Mouse (Mus musculus): ENCODE measurements around the gene Prr22. TPM values are rescaled to one million over a fixed set of nuclear protein-coding genes. Genes with fewer than 3 reads are reported as not detected.

The Prr22 gene
- total RNA-seq, 2 experiments from 2014 or later: 0.58 TPM; not detected in 1

DNA sequence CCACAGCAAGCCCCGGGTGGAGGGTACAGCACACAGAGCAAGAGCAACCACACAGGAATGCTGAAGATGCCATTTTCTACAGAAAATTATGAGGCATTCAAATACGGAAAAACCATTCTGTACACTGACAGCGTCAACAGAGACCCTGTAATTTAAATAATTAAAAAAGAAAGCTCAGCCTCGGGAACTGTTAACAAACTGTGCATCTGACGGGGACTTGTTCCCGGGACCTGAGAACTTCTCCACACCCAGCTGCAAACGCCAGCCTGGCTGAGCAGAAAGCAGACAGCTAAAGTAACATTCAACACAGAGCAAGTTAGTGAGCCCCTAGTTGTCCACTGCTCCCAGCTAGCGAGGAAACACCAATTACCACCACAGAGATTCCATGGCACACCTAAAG lies 32.0 kb downstream of the Prr22 start:
- DNase-seq: no peak
- intact Hi-C loops (cut with DNase I): no loop called here

DNA sequence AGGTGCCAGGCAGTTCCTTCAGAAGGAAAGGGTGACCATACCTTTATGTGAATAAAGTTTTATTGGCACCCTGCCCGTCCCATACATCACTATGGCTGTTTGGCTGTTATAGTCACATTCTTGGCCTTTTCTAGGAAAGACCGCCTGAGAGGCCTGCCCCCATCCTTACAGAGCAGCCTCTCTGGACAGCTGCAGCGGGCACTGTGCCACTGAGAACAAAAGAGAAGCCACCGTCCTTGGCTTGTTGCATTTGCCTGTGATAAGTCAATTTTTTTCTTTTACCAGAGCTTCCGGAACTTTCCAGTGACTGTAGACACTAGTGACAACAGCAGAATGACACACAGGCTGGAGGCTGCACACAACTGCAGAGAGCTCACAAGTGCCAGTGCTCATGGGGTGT lies 34.9 kb downstream of the Prr22 start:
- intact Hi-C loops (cut with DNase I): loop anchor here (5.0 kb wide), 1 partner anchor 132 kb away; the partner anchor contains the start of gene Mllt1
- no peak for DNase-seq

DNA sequence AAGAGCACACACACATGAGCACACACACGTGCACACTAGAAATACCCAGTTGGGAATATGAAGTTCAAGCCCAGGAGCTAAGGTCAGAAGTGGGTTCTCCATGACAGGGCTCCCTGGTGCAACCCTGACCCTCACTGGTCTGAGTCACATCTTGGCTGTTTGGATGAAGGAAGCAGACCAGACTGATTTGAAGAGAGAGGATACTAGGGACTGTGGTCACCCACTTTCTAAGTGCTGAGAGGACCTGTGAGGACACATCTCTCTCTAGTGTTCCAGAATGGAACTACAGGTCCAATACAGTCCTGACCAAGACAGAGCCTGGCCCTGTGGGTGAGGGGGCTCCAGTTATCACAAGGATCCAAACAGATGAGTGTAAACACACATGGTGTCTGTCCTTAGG lies 35.7 kb downstream of the Prr22 start:
- intact Hi-C loops (cut with DNase I): loop anchor here (5.0 kb wide), 1 partner anchor 132 kb away; the partner anchor contains the start of gene Mllt1
- DNase-seq: no peak

DNA sequence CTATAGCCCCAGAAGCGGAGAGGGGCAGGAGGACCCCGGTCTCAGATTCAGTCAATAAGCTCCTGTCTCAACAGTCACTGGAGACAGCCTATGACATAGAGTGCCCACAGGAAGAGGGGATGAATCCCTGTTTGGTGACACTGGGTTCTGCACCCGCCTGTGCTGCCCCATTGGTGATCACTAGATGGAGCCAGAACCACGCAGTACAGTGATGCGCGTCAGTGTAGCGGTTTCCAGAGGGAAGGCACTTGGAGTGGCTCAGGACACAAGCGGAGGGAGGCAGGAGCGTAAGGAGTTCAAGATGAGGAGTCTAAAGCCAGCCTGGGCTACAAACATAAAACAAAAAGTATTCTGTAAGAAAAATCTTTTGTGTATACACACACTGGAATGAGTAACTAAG lies 38.5 kb downstream of the Prr22 start:
- DNase-seq: peak; percentile 78 to 81
- intact Hi-C loops (cut with DNase I): loop anchor here (1.0 to 5.0 kb wide), 4 partner anchors 50 to 358 kb away; partner anchors contain the start of gene Mllt1

DNA sequence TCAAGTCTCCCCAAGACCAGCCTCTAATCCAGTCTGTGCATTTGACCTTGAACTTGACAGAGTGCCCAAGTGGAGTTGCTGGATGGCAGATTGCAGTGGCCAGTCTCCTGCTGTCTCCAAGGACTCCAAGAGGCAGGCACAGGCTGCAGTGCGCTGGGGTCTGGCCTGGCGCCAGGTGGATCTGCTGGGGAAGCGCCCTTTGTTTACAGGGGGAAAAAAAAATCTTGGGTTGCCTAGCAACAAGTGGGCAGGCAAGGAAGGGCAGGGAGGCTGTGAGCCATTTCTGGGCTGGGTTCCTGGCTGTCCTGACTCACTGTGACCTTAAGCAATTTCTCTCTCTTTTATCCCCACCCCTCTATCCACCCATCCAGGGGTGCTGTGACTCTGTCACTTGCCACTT lies 40.2 kb downstream of the Prr22 start:
- intact Hi-C loops (cut with DNase I): no loop called here
- DNase-seq: peak; percentile 90 to 91

DNA sequence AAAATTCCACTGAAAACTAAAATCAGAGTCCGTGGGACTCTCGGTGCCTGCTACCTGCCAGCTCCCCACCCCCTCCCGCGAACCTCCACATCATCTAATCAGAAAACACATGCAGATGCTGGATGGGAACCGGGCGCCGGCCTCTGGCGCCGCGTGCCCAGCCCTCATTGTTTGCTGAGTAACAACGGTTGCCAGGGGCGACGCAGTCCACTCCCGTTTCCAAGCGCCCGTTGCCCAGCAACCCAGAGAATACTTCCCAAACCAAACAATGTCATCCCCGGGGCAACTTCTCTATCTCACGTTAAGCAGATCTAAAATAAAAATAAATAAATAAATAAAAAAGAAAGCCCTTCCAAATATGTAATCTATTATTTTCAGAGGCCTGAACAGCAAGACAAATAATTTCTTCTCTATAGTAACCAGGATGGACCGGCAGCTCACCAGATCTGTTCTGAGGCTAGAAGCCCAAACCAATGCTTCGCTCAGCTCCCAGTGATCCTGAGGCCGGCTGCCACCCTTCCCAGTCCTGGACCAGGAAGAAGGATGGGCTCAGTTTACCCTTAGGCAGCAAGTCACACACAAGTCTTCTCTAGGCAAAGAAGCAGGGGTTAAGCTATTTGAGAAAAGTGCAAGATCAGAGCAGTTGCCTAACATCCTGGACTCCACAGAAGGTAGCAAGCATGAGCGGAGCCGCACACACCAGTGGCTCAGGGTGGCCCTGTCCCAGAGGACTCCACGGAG lies 44.4 kb downstream of the Prr22 start:
- DNase-seq: peak; percentile 86 to 89
- intact Hi-C loops (cut with DNase I): loop anchor here (2.0 kb wide), 1 partner anchor 16 kb away; the partner anchor contains the start of gene Rfx2

DNA sequence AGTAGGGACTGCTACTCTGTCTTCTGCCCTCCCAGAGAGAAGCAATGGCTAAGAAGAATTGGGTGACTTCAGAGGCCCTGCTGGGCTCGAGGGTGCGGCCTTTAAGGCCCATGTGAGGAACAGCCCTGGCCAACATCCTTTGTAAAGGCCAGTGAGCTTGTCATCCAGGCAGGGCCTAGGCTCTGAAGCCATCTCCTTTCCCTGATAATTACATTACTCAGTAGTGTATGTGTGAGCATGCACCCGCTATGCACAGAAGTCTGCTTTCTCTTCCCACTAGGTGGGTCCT lies 45.0 kb downstream of the Prr22 start:
- no peak for DNase-seq
- intact Hi-C loops (cut with DNase I): loop anchor here (2.0 kb wide), 1 partner anchor 16 kb away; the partner anchor contains the start of gene Rfx2

DNA sequence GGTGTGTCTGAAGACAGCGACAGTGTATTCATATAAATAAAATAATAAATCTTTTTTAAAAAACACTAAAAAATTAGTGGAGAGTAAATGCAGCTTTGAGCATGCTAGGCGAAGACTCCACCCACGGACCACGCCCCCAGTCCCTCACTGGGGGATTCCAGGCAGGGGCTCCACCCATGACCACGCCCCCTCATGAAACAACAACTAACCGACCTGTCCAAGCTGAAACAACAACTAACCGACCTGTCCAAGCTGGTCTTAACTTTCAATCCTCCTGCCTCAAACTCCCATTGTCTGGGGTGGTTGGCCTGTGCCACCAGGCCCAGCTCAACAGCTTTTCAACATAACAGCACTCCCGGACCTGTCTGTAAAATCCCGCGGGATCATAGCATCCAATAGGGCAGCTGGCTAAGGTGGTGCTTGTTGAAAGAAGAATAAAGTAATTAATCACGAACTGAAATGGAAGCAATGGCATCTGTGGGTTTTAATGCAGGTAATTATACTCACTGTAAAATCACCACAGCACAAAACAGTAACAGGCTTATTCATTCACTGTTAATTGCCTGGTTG lies 48.1 kb downstream of the Prr22 start:
- intact Hi-C loops (cut with DNase I): no loop called here
- no peak for DNase-seq

DNA sequence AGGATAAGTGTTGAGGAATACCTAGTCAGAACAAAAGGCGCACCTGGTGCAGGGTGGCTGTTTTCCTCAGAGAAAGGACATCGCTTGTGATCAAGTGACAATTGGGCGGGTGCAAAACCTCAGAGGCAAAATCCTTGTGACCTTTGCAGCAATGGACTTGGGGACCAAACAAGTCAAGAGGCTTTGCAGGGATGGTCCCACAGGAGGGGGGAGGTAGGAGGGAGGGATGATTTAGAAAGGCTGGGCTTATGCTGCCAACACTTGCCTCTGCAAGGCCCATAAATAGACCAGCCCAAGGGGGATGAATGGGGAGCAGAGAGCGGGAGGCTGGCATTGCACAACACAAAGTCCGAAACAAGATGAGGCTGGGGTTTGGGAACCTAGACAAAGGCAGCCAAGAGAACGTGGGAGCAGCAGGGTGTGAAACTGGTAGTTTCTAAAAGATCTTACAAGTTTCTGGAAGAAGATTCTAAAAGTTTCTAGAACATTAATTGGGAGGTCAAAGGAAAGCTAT lies 49.0 kb downstream of the Prr22 start:
- intact Hi-C loops (cut with DNase I): no loop called here
- no peak for DNase-seq

DNA sequence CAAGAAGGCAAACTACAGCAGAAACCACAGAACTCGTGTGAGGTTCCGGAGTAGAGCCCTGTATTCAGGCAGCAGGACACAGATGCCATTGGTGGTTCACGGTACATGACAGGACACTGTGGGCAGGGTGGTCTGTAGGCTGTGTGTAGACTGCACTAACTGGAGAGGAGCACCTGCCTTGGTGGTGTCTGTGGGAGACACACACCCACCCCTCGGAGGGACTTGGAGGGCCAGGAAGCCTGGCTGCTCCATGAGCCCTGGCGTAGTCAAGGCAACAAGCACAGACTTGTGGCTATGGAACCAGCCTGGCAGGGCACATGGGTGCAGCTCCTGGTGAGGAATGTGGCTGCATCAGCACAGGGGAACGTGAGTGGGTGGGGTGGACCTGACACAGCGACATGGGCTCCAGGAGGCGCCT lies 49.7 kb downstream of the Prr22 start:
- no peak for DNase-seq
- intact Hi-C loops (cut with DNase I): no loop called here

Other genes starting within 250 kb of the Prr22 start
- gene Gm20219, start 215.9 kb upstream of the Prr22 start, total RNA-seq (2021): under 1 TPM in 1 of 2 experiments, not detected in 1; 0.22 TPM
- 10 to 100 TPM; 41.4 to 48.5 TPM for gene Safb2, start 185.7 kb upstream of the Prr22 start, total RNA-seq (2021)
- 10 to 100 TPM; 55.1 to 65.8 TPM for gene Safb, start 185.4 kb upstream of the Prr22 start, total RNA-seq (2021)
- gene 2410015M20Rik, start 160.5 kb upstream of the Prr22 start, total RNA-seq (2021): 100 to 1,000 TPM; 342 to 346 TPM
- gene Rpl36, start 156.8 kb upstream of the Prr22 start, total RNA-seq (2021): 100 to 1,000 TPM; 724 to 728 TPM
- 100 to 1,000 TPM; 118 to 124 TPM for gene Lonp1, start 143.4 kb upstream of the Prr22 start, total RNA-seq (2021)
- gene Catsperd, start 142.1 kb upstream of the Prr22 start, total RNA-seq (2021): not detected
- gene Ranbp3, start 97.0 kb upstream of the Prr22 start, total RNA-seq (2021): 10 to 100 TPM; 34.9 to 38.0 TPM
- 100 to 1,000 TPM; 847 to 875 TPM for gene Ndufa11, start 52.5 kb upstream of the Prr22 start, total RNA-seq (2021)
- gene Vmac, start 52.2 kb upstream of the Prr22 start, total RNA-seq (2021): 1 to 10 TPM; 3.1 to 4.9 TPM
- gene Nrtn, start 12.7 kb upstream of the Prr22 start, total RNA-seq (2021): 10 to 100 TPM; 27.5 to 29.4 TPM
- 10 to 100 TPM; 18.8 to 20.3 TPM for gene Dus3l, start 5.5 kb upstream of the Prr22 start, total RNA-seq (2021)
- gene Rfx2, start 60.8 kb downstream of the Prr22 start, total RNA-seq (2021): 1 to 10 TPM; 2.9 to 5.5 TPM
- not detected for gene Acsbg2, start 104.2 kb downstream of the Prr22 start, total RNA-seq (2021)
- gene 1700061G19Rik, start 105.2 kb downstream of the Prr22 start, total RNA-seq (2021): not detected
- 10 to 100 TPM; 23.9 to 25.9 TPM for gene Mllt1, start 165.2 kb downstream of the Prr22 start, total RNA-seq (2021)
- gene Acer1, start 211.9 kb downstream of the Prr22 start, total RNA-seq (2021): not detected
- gene Clpp, start 220.1 kb downstream of the Prr22 start, total RNA-seq (2021): 10 to 100 TPM; 79.5 to 80.4 TPM
- gene Alkbh7, start 227.1 kb downstream of the Prr22 start, total RNA-seq (2021): 10 to 100 TPM; 67.5 to 69.9 TPM
- gene Pspn, start 229.8 kb downstream of the Prr22 start, total RNA-seq (2021): not detected
- 10 to 100 TPM; 18.9 to 19.1 TPM for gene Gtf2f1, start 241.0 kb downstream of the Prr22 start, total RNA-seq (2021)
- not detected for gene Gm17949, start 241.2 kb downstream of the Prr22 start, total RNA-seq (2021)